Mouse (Mus musculus): ENCODE data around the gene Ric8b. TPM values are rescaled to one million over a fixed set of nuclear protein-coding genes. Genes with fewer than 3 reads are reported as not detected.

The Ric8b gene
- polyA plus RNA-seq, 1 experiment, result 12.9 TPM

GRCm38 (mm10) chr10:84950384-84950783, 33.0 kb downstream of the Ric8b start:
- 66% methylated on average over 4 of the region's 4 CpGs for WGBS
- H3K4me3 ChIP-seq (replicated peaks; ENCODE audit: extremely low read depth, low read depth, low read length), result no peak overlapping the region
- TF ChIP-seq POLR2A (IDR thresholded peaks at IDR 0.05; ENCODE audit: borderline replicate concordance, extremely low read depth, low read depth, low read length), result no peak
- TF ChIP-seq CTCF (IDR thresholded peaks at IDR 0.05; ENCODE audit: insufficient read depth, low read length), result no peak
- DNase-seq, result no peak
- peaks cover 7% of the 10 kb centered on the region for H3K4me1 ChIP-seq (ENCODE audit: control insufficient read depth, insufficient read depth, low read length)

- Histone ChIP-seq H3K4me1 (ENCODE audit: control insufficient read depth, insufficient read depth, low read length) (peaks cover 4% of the 10 kb centered on the region), H3K4me3 (replicated peaks; ENCODE audit: extremely low read depth, low read depth, low read length) (no peak overlapping the region)
- no peak for TF ChIP-seq POLR2A (IDR thresholded peaks at IDR 0.05; ENCODE audit: borderline replicate concordance, extremely low read depth, low read depth, low read length)
- no peak for TF ChIP-seq CTCF (IDR thresholded peaks at IDR 0.05; ENCODE audit: insufficient read depth, low read length)
- WGBS, result 93% methylated on average over 10 of the region's 10 CpGs
- no peak for DNase-seq
Observed at GRCm38 (mm10) chr10:84954236-84954635, 36.8 kb downstream of the Ric8b start.

- Histone ChIP-seq H3K4me3 (replicated peaks; ENCODE audit: extremely low read depth, low read depth, low read length) (no peak overlapping the region), H3K4me1 (ENCODE audit: control insufficient read depth, insufficient read depth, low read length) (no peaks in the 10 kb centered on the region; the same call in 1 of the 2 replicates)
- no peak for DNase-seq
- TF ChIP-seq POLR2A (IDR thresholded peaks at IDR 0.05; ENCODE audit: borderline replicate concordance, extremely low read depth, low read depth, low read length) (no peak), CTCF (IDR thresholded peaks at IDR 0.05; ENCODE audit: insufficient read depth, low read length) (no peak)
- 56% methylated on average over 4 of the region's 4 CpGs for WGBS
Observed at GRCm38 (mm10) chr10:84956173-84956572, 38.8 kb downstream of the Ric8b start.

GRCm38 (mm10) chr10:84958597-84958996, 41.2 kb downstream of the Ric8b start:
- WGBS, result 95% methylated on average over 2 of the region's 2 CpGs
- DNase-seq, result no peak
- TF ChIP-seq POLR2A (IDR thresholded peaks at IDR 0.05; ENCODE audit: borderline replicate concordance, extremely low read depth, low read depth, low read length), result no peak
- no peak for TF ChIP-seq CTCF (IDR thresholded peaks at IDR 0.05; ENCODE audit: insufficient read depth, low read length)
- Histone ChIP-seq H3K4me3 (replicated peaks; ENCODE audit: extremely low read depth, low read depth, low read length) (no peak overlapping the region), H3K4me1 (ENCODE audit: control insufficient read depth, insufficient read depth, low read length) (no peaks in the 10 kb centered on the region; the same call in 1 of the 2 replicates)

- no peak for DNase-seq
- no peaks in the 10 kb centered on the region; the same call in 1 of the 2 replicates for H3K4me1 ChIP-seq (ENCODE audit: control insufficient read depth, insufficient read depth, low read length)
- TF ChIP-seq CTCF (IDR thresholded peaks at IDR 0.05; ENCODE audit: insufficient read depth, low read length) (no peak), POLR2A (IDR thresholded peaks at IDR 0.05; ENCODE audit: borderline replicate concordance, extremely low read depth, low read depth, low read length) (no peak)
- WGBS, result 70% methylated on average over 12 of the region's 12 CpGs
- H3K4me3 ChIP-seq (replicated peaks; ENCODE audit: extremely low read depth, low read depth, low read length), result no peak overlapping the region
Observed at GRCm38 (mm10) chr10:84960380-84960930, 43.0 kb downstream of the Ric8b start.

- no peak for DNase-seq
- Histone ChIP-seq H3K4me3 (replicated peaks; ENCODE audit: extremely low read depth, low read depth, low read length) (no peak overlapping the region), H3K4me1 (ENCODE audit: control insufficient read depth, insufficient read depth, low read length) (peaks cover 5% of the 10 kb centered on the region)
- 75% methylated on average over 5 of the region's 5 CpGs for WGBS
- no peak for TF ChIP-seq CTCF (IDR thresholded peaks at IDR 0.05; ENCODE audit: insufficient read depth, low read length)
- no peak for TF ChIP-seq POLR2A (IDR thresholded peaks at IDR 0.05; ENCODE audit: borderline replicate concordance, extremely low read depth, low read depth, low read length)
Observed at GRCm38 (mm10) chr10:84963126-84963525, 45.7 kb downstream of the Ric8b start.

GRCm38 (mm10) chr10:84963726-84964125, 46.3 kb downstream of the Ric8b start:
- Histone ChIP-seq H3K4me1 (ENCODE audit: control insufficient read depth, insufficient read depth, low read length) (peaks cover 5% of the 10 kb centered on the region), H3K4me3 (replicated peaks; ENCODE audit: extremely low read depth, low read depth, low read length) (no peak overlapping the region)
- no peak for DNase-seq
- TF ChIP-seq CTCF (IDR thresholded peaks at IDR 0.05; ENCODE audit: insufficient read depth, low read length) (no peak), POLR2A (IDR thresholded peaks at IDR 0.05; ENCODE audit: borderline replicate concordance, extremely low read depth, low read depth, low read length) (no peak)
- WGBS, result 69% methylated on average over 3 of the region's 3 CpGs

GRCm38 (mm10) chr10:84966542-84966941, 49.1 kb downstream of the Ric8b start:
- DNase-seq, result no peak
- TF ChIP-seq CTCF (IDR thresholded peaks at IDR 0.05; ENCODE audit: insufficient read depth, low read length), result no peak
- TF ChIP-seq POLR2A (IDR thresholded peaks at IDR 0.05; ENCODE audit: borderline replicate concordance, extremely low read depth, low read depth, low read length), result no peak
- H3K4me3 ChIP-seq (replicated peaks; ENCODE audit: extremely low read depth, low read depth, low read length), result no peak overlapping the region
- 99% methylated on average over 2 of the region's 2 CpGs for WGBS
- H3K4me1 ChIP-seq (ENCODE audit: control insufficient read depth, insufficient read depth, low read length), result peaks cover 8% of the 10 kb centered on the region

GRCm38 (mm10) chr10:84967645-84968044, 50.2 kb downstream of the Ric8b start:
- TF ChIP-seq CTCF (IDR thresholded peaks at IDR 0.05; ENCODE audit: insufficient read depth, low read length), result no peak
- TF ChIP-seq POLR2A (IDR thresholded peaks at IDR 0.05; ENCODE audit: borderline replicate concordance, extremely low read depth, low read depth, low read length), result no peak
- 30% methylated on average over 6 of the region's 6 CpGs for WGBS
- Histone ChIP-seq H3K4me3 (replicated peaks; ENCODE audit: extremely low read depth, low read depth, low read length) (no peak overlapping the region), H3K4me1 (ENCODE audit: control insufficient read depth, insufficient read depth, low read length) (peaks cover 8% of the 10 kb centered on the region)
- DNase-seq, result no peak

Data from lung, adult 2 months (tissue).